ENCODE assay signal across 19 mouse cellular contexts in the genomic region with DNA sequence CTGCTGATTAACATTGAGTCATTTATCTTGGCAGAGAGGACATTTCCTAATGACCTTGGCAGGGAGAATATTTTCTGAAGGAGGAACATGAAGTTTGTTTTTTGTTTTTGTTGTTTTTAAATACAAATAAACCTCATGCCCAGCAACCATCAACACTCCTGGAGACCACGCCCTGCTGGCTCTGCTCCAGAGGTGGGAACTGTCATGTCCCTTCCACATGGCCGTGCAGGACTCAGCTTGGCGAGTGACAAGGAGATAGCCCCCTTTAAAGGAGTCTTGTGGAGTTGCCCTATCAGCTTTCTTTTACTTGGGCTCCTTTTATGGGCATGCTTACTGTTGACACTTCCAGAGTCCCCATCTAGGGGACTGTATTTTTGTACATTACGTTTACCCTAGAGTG.
"Had no signal": no experiment of that assay in that cellular context is flagged by ENCODE, and none has a peak within 500 bp of the region (broad histone marks: within the 10 kb centered on the region; RNA-seq: fewer than 3 reads in every experiment).

No protein-coding gene starts in this region.

- H3K9me3 ChIP-seq: kidney, embryonic 15.5 days; liver, embryonic 13.5 days; midbrain, embryonic 10.5 days; neural tube, embryonic 12.5 days; neural tube, embryonic 15.5 days had no signal

- DNase-seq: kidney, adult 11 months; kidney, adult 8-10 months; kidney, postnatal 10 days; layer of hippocampus, postnatal 36 days; liver, embryonic 13.5 days; lung, embryonic 14.5 days; midbrain, embryonic 14.5 days; right cerebral cortex, adult 18-20 months; right cerebral cortex, postnatal 14 days; right cerebral cortex, postnatal 4 days; thymus, adult 2 months; thymus, postnatal 14 days; thymus, postnatal 4 days had no signal

- H3K9ac ChIP-seq: kidney, embryonic 15.5 days; liver, embryonic 13.5 days; lung, embryonic 14.5 days; neural tube, embryonic 12.5 days; neural tube, embryonic 15.5 days had no signal

- H3K36me3 ChIP-seq: kidney, embryonic 15.5 days; liver, embryonic 13.5 days; neural tube, embryonic 12.5 days; neural tube, embryonic 15.5 days had no signal

- H3K4me3 ChIP-seq: kidney, embryonic 15.5 days; left cerebral cortex, adult 2 months; liver, embryonic 13.5 days; midbrain, embryonic 10.5 days; neural tube, embryonic 12.5 days; neural tube, embryonic 15.5 days had no signal

- H3K27ac ChIP-seq: kidney, embryonic 15.5 days; left cerebral cortex, adult 2 months; liver, embryonic 13.5 days; midbrain, embryonic 10.5 days; neural tube, embryonic 12.5 days; neural tube, embryonic 15.5 days; stomach, postnatal 0 days had no signal

- H3K27me3 ChIP-seq: kidney, embryonic 15.5 days; liver, embryonic 13.5 days; neural tube, embryonic 12.5 days; neural tube, embryonic 15.5 days had no signal

- H3K4me1 ChIP-seq: liver, embryonic 13.5 days; neural tube, embryonic 12.5 days had no signal

- H3K4me2 ChIP-seq: kidney, embryonic 15.5 days; liver, embryonic 13.5 days; lung, embryonic 14.5 days; neural tube, embryonic 12.5 days; neural tube, embryonic 15.5 days had no signal
